Mouse (Mus musculus) MEL (cell line): ENCODE results near the gene Cpped1. TPM values are rescaled to one million over a fixed set of nuclear protein-coding genes. Genes with fewer than 3 reads are reported as not detected.

Experiments
- DNase-seq: peaks from one replicate; pipeline ENCODE4 v3.0.0; 2011; ENCODE audit warnings: low read depth, low spot score
- H3K27ac ChIP-seq: 2 replicates; pipeline ENCODE4 v1.5.1; 2012; ENCODE audit warnings: low read depth, mild to moderate bottlenecking, control low read depth, low read length, moderate library complexity; ENCODE audit not compliant: control insufficient read depth
- H3K27me3 ChIP-seq, 2 experiments: fragments of 150-350 bp in 1 of 2; sonication (generic) in 1 of 2; 2 replicates each; pipeline ENCODE4 v1.6.1; 2012; ENCODE audit warnings: low read length in 2 of 2, mild to moderate bottlenecking in 2 of 2, improper control_type of control experiment in 1 of 2, moderate library complexity in 1 of 2; ENCODE audit not compliant: insufficient read depth in 2 of 2, control insufficient read depth in 1 of 2
- H3K36me3 ChIP-seq, 2 experiments: 2 replicates each; pipeline ENCODE4 v1.6.1; 2012 to 2014; ENCODE audit warnings: low read length in 2 of 2, improper control_type of control experiment in 1 of 2, inconsistent platforms in 1 of 2, mild to moderate bottlenecking in 1 of 2; ENCODE audit not compliant: insufficient read depth in 2 of 2, control insufficient read depth in 1 of 2
- H3K4me1 ChIP-seq, 2 experiments: fragments of 150-350 bp in 1 of 2; sonication (generic) in 1 of 2; 2 replicates each; pipeline ENCODE4 v1.6.1; 2012; ENCODE audit warnings: low read length in 2 of 2, improper control_type of control experiment in 1 of 2, mild to moderate bottlenecking in 1 of 2; ENCODE audit not compliant: insufficient read depth in 2 of 2, control insufficient read depth in 1 of 2
- H3K4me3 ChIP-seq, 2 experiments: fragments of 150-350 bp in 1 of 2; sonication (generic) in 1 of 2; 2 replicates each; pipeline ENCODE4 v1.5.1; 2012; ENCODE audit warnings: low read depth in 2 of 2, low read length in 2 of 2, mild to moderate bottlenecking in 2 of 2, moderate library complexity in 2 of 2, control low read depth in 1 of 2, improper control_type of control experiment in 1 of 2; ENCODE audit not compliant: control insufficient read depth in 1 of 2, insufficient read depth in 1 of 2
- H3K79me2 ChIP-seq: 2 replicates; pipeline ENCODE4 v1.6.1; 2012; ENCODE audit warnings: mild to moderate bottlenecking, low read length, moderate library complexity; ENCODE audit not compliant: control insufficient read depth, poor library complexity, insufficient read depth
- H3K9ac ChIP-seq: 2 replicates; pipeline ENCODE4 v1.6.1; 2012; ENCODE audit warnings: low read depth, mild to moderate bottlenecking, control low read depth, low read length, moderate library complexity; ENCODE audit not compliant: control insufficient read depth, poor library complexity, severe bottlenecking
- H3K9me3 ChIP-seq: fragments of 150-350 bp; sonication (generic); replicated peaks from 2 replicates; pipeline ENCODE4 v1.6.1; 2012; ENCODE audit warnings: mild to moderate bottlenecking, low read length, improper control_type of control experiment, moderate library complexity; ENCODE audit not compliant: insufficient read depth
- BHLHE40 ChIP-seq: IDR thresholded peaks from 2 replicates; pipeline ENCODE4 v1.6.1; 2012; ENCODE audit warnings: low read depth, mild to moderate bottlenecking, inconsistent platforms, low read length, improper control_type of control experiment, borderline replicate concordance
- E2F4 ChIP-seq: IDR thresholded peaks from 2 replicates; pipeline ENCODE4 v1.6.1; 2011; ENCODE audit warnings: low read depth, low read length, improper control_type of control experiment, borderline replicate concordance
- ELF1 ChIP-seq: IDR thresholded peaks from 2 replicates; pipeline ENCODE4 v1.6.1; 2014; ENCODE audit warnings: low read depth, mild to moderate bottlenecking, inconsistent platforms, low read length, improper control_type of control experiment, moderate library complexity
- GABPA ChIP-seq: IDR thresholded peaks from 2 replicates; pipeline ENCODE4 v1.6.1; 2012; ENCODE audit warnings: low read depth, mild to moderate bottlenecking, inconsistent platforms, low read length, improper control_type of control experiment, moderate library complexity
- HCFC1 ChIP-seq: IDR thresholded peaks from 2 replicates; pipeline ENCODE4 v1.6.1; 2012; ENCODE audit warnings: low read depth, mild to moderate bottlenecking, inconsistent platforms, low read length, improper control_type of control experiment, moderate library complexity
- JUND ChIP-seq: IDR thresholded peaks from 2 replicates; pipeline ENCODE4 v1.6.1; 2011; ENCODE audit warnings: low read depth, mild to moderate bottlenecking, improper control_type of control experiment, low read length
- KAT2A ChIP-seq: conservative IDR thresholded peaks from 2 replicates; pipeline ENCODE4 v1.6.1; 2012; ENCODE audit warnings: low read depth, low read length, improper control_type of control experiment, inconsistent platforms
- MAFK ChIP-seq: IDR thresholded peaks from 2 replicates; pipeline ENCODE4 v1.6.1; 2011; ENCODE audit warnings: low read depth, mild to moderate bottlenecking, low read length, improper control_type of control experiment, borderline replicate concordance
- MAX ChIP-seq: IDR thresholded peaks from 2 replicates; pipeline ENCODE4 v1.6.1; 2011; ENCODE audit warnings: low read length, improper control_type of control experiment
- MXI1 ChIP-seq: IDR thresholded peaks from 2 replicates; pipeline ENCODE4 v1.6.1; 2011; ENCODE audit warnings: mild to moderate bottlenecking, low read depth, low read length, improper control_type of control experiment
- MYB ChIP-seq: IDR thresholded peaks from 2 replicates; pipeline ENCODE4 v1.6.1; 2011; ENCODE audit warnings: mild to moderate bottlenecking, low read depth, low read length, improper control_type of control experiment
- MYC ChIP-seq: IDR thresholded peaks from 2 replicates; pipeline ENCODE4 v1.6.1; 2011; ENCODE audit warnings: low read depth, mild to moderate bottlenecking, low read length, improper control_type of control experiment, moderate library complexity
- NRF1 ChIP-seq: IDR thresholded peaks from 2 replicates; pipeline ENCODE4 v1.6.1; 2014; ENCODE audit warnings: low read depth, mild to moderate bottlenecking, inconsistent platforms, low read length, improper control_type of control experiment, moderate library complexity; ENCODE audit not compliant: poor library complexity, insufficient read depth, severe bottlenecking
- POLR2A ChIP-seq, 2 experiments: IDR thresholded peaks; 2 replicates each; pipeline ENCODE4 v1.6.1; 2011 to 2012; ENCODE audit warnings: low read length in 2 of 2, mild to moderate bottlenecking in 2 of 2, control low read depth in 1 of 2, improper control_type of control experiment in 1 of 2, low read depth in 1 of 2, moderate library complexity in 1 of 2; ENCODE audit not compliant: control insufficient read depth in 1 of 2, insufficient read depth in 1 of 2, poor library complexity in 1 of 2
- POLR2AphosphoS5 ChIP-seq: IDR thresholded peaks from 2 replicates; pipeline ENCODE4 v1.6.1; 2012; ENCODE audit warnings: low read depth, borderline replicate concordance, mild to moderate bottlenecking, inconsistent platforms, low read length, moderate library complexity, mixed read lengths
- RAD21 ChIP-seq: IDR thresholded peaks from 2 replicates; pipeline ENCODE4 v1.6.1; 2011; ENCODE audit warnings: mild to moderate bottlenecking, low read depth, low read length, improper control_type of control experiment
- RCOR1 ChIP-seq: IDR thresholded peaks from 2 replicates; pipeline ENCODE4 v1.6.1; 2012; ENCODE audit warnings: low read depth, mild to moderate bottlenecking, inconsistent platforms, low read length, improper control_type of control experiment
- SIN3A ChIP-seq: IDR thresholded peaks from 2 replicates; pipeline ENCODE4 v1.6.1; 2012; ENCODE audit warnings: low read length, improper control_type of control experiment, inconsistent platforms
- SMC3 ChIP-seq: IDR thresholded peaks from 2 replicates; pipeline ENCODE4 v1.6.1; 2011; ENCODE audit warnings: low read depth, low read length, improper control_type of control experiment
- TCF12 ChIP-seq: IDR thresholded peaks from 2 replicates; pipeline ENCODE4 v1.6.1; 2014; ENCODE audit warnings: low read depth, mild to moderate bottlenecking, inconsistent platforms, low read length, improper control_type of control experiment, moderate library complexity
- USF1 ChIP-seq: IDR thresholded peaks from 2 replicates; pipeline ENCODE4 v1.6.1; 2014; ENCODE audit warnings: low read depth, mild to moderate bottlenecking, inconsistent platforms, low read length, improper control_type of control experiment, moderate library complexity
- ZC3H11A ChIP-seq: IDR thresholded peaks from 2 replicates; pipeline ENCODE4 v1.6.1; 2012; ENCODE audit warnings: low read depth, mild to moderate bottlenecking, inconsistent platforms, low read length, improper control_type of control experiment
- ZMIZ1 ChIP-seq: IDR thresholded peaks from 2 replicates; pipeline ENCODE4 v1.6.1; 2012; ENCODE audit warnings: low read depth, mild to moderate bottlenecking, inconsistent platforms, low read length, improper control_type of control experiment, moderate library complexity
- ZNF384 ChIP-seq: IDR thresholded peaks from 2 replicates; pipeline ENCODE4 v1.6.1; 2012; ENCODE audit warnings: low read depth, mild to moderate bottlenecking, inconsistent platforms, low read length, improper control_type of control experiment
- polyA plus RNA-seq, 2 experiments: library from polyadenylated mRNA; stranded (reverse) in 1 of 2; unstranded in 1 of 2; fragments of >175 nt in 1 of 2; fragments of >200 nt in 1 of 2; gene quantifications; 2 replicates each; pipeline versions ENCODE4 v1.2.1 to v1.2.4; 2012; ENCODE audit warnings: low replicate concordance in 2 of 2, low read depth in 1 of 2; ENCODE audit not compliant: insufficient read length in 2 of 2, insufficient read depth in 1 of 2, missing spikeins in 1 of 2
- total RNA-seq: library from RNA; depleted of rRNA; stranded (reverse); fragments of 300-350 nt; gene quantifications from 2 replicates; pipeline ENCODE4 v1.2.3, GENCODE M21; 2012

Gene Cpped1
- total and polyA plus RNA-seq, 3 experiments: 14.1 to 29.9 TPM; not detected in 1

DNA sequence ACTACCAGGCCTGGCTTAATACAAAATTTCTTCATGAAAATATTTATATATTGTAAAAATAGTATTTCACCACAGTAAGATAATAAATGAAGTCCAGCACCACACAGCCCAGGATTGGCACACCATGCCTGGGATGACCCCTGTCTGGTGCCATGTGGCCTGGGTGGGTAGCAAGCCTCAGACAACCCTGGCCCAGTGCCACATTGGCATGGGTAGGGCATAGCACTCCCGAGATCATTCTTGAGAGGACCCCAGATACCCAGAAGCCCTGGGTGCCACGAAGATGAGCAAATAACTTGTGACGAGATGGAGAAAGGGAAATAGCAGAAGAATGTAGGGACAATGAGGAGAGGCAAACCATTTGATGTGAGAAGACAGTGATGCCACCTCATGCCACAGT lies 36.0 kb downstream of the Cpped1 start:
- H3K27me3 ChIP-seq: no peaks in the 10 kb centered on the region
- TF ChIP-seq KAT2A (no peak), JUND (no peak), ELF1 (no peak), MAFK (no peak)
- H3K4me3 ChIP-seq: no peak overlapping the region
- H3K4me1 ChIP-seq: no peaks in the 10 kb centered on the region
- H3K9ac ChIP-seq: no peak overlapping the region
- no peak for DNase-seq
- no peak overlapping the region for H3K27ac ChIP-seq
- H3K79me2 ChIP-seq: no peaks in the 10 kb centered on the region
- no peaks in the 10 kb centered on the region; a peak in 1 of 4 replicates for H3K36me3 ChIP-seq
- H3K9me3 ChIP-seq: no peaks in the 10 kb centered on the region

DNA sequence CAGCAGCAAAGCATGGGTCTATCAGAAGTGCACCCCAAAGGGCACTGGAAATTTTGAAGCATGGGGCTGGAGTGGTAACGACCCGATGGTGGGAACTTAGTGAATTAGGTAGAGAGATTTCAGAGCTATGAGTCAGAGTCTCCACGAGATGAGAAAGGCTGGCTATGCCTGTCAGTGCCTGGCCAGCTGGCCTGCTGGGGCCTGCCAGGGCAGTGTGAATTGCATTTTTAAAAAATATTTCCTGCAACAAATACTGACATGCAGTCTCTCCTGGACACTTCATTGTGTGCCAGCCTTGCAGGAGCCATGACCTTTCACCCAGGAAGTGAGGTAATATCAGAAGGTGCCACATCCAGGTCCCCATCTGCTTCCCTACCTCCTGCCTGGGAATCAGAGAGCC lies 40.8 kb downstream of the Cpped1 start:
- H3K36me3 ChIP-seq: no peaks in the 10 kb centered on the region
- no peak for DNase-seq
- H3K9ac ChIP-seq: no peak overlapping the region
- H3K79me2 ChIP-seq: no peaks in the 10 kb centered on the region
- no peaks in the 10 kb centered on the region for H3K27me3 ChIP-seq
- TF ChIP-seq HCFC1: no peak
- TF ChIP-seq ZNF384: no peak
- no peak for TF ChIP-seq MYC
- TF ChIP-seq POLR2A (IDR thresholded peaks at IDR 0.05; ENCODE audit: control insufficient read depth in 1 of 2, insufficient read depth in 1 of 2, low read depth in 1 of 2, low read length in 2 of 2, poor library complexity in 1 of 2): no peak
- TF ChIP-seq MYB: no peak
- TF ChIP-seq ZC3H11A: no peak
- no peak for TF ChIP-seq MAX
- TF ChIP-seq RCOR1: no peak
- TF ChIP-seq USF1: no peak
- TF ChIP-seq, all 39 proteins: peak for 0
- Histone ChIP-seq H3K27ac (no peak overlapping the region), H3K9me3 (no peaks in the 10 kb centered on the region), H3K4me3 (no peak overlapping the region), H3K4me1 (no peaks in the 10 kb centered on the region)

DNA sequence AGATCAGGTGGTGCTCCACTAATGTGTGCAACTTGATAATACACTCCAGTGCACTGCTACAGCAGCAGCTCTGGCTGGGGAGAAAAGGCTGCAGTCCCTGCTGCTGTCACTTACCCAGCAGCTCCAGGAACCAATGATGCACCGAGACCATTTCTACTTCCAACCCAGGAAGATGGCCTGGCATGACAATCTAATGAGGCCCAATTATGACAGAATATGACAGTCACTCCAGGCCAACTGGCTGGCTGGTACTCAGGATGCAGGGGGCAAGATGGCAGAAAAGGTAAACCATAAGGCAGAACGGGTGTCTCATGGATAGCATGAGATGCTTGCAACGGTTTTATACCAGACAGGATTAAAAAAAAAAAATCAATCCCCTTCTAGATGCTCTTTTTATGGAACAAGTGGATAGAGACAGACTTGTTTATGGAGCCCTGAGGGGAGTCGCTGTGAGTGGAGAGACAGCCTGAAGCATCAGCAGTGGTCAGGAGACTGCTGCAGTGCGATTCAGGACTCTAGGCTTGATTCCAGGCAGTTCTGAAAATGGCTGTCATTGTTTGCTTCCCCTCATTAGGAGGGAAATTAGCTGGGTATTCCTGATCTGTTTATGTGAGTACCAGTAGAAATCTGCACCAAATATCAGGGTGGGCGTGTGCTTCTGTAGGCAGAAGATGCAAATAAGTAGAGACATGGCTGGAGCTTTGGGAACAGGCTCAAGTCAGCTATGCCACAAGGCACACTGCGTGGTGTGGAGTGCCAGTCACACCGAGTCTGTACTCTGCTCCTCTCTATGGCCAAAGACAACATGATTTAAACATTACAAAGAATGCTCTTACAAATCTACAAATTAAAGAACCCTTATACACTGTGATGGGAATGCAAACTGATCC lies 56.3 kb downstream of the Cpped1 start:
- Histone ChIP-seq H3K36me3 (no peaks in the 10 kb centered on the region), H3K9me3 (no peaks in the 10 kb centered on the region), H3K27ac (no peak overlapping the region), H3K27me3 (no peaks in the 10 kb centered on the region), H3K4me1 (no peaks in the 10 kb centered on the region), H3K79me2 (no peaks in the 10 kb centered on the region), H3K9ac (no peak overlapping the region), H3K4me3 (no peak overlapping the region)
- no peak for DNase-seq
- TF ChIP-seq BHLHE40 (no peak), JUND (no peak), SIN3A (no peak), MAX (no peak), ZNF384 (no peak), RAD21 (no peak), ZMIZ1 (no peak), POLR2AphosphoS5 (no peak), GABPA (no peak), E2F4 (no peak), TCF12 (no peak), SMC3 (no peak), KAT2A (no peak), RCOR1 (no peak), POLR2A (IDR thresholded peaks at IDR 0.05; ENCODE audit: control insufficient read depth in 1 of 2, insufficient read depth in 1 of 2, low read depth in 1 of 2, low read length in 2 of 2, poor library complexity in 1 of 2) (no peak), ELF1 (no peak), NRF1 (no peak), MXI1 (no peak)
